Mouse (Mus musculus): ENCODE results near the gene Golim4.

- TF ChIP-seq GATA1 (IDR thresholded peaks at IDR 0.05; ENCODE audit: low read length) = no peak
- TF ChIP-seq TAL1 (IDR thresholded peaks at IDR 0.05; ENCODE audit: low read length) = no peak
Measured at GRCm38 (mm10) chr3:76000481-76000880, 43.7 kb upstream of the Golim4 start.

Data from erythroblast, embryonic 14.5 days (primary cell).